Mouse (Mus musculus) MEL (cell line): ENCODE results near the gene D630003M21Rik.

ENCODE experiments used
- CTCF ChIP-seq, 3 experiments: IDR thresholded peaks in 2 of 3; conservative IDR thresholded peaks in 1 of 3; 2 replicates each; pipeline ENCODE4 v1.5.1; 2011 to 2012; ENCODE audit warnings: low read length in 3 of 3, low read depth in 2 of 3, mild to moderate bottlenecking in 2 of 3, improper control_type of control experiment in 1 of 3, inconsistent platforms in 1 of 3, mixed read lengths in 1 of 3, moderate library complexity in 1 of 3; ENCODE audit not compliant: control insufficient read depth in 1 of 3, insufficient read depth in 1 of 3, poor library complexity in 1 of 3, severe bottlenecking in 1 of 3
- TBP ChIP-seq: IDR thresholded peaks from 2 replicates; pipeline ENCODE4 v1.8.0; 2011; ENCODE audit warnings: low read depth, low read length, improper control_type of control experiment

- no peak for TF ChIP-seq CTCF (IDR thresholded peaks at IDR 0.05 in 2 of 3, conservative IDR thresholded peaks at IDR 0.05 in 1 of 3; ENCODE audit: control insufficient read depth in 1 of 3, insufficient read depth in 1 of 3, low read depth in 2 of 3, low read length in 3 of 3, poor library complexity in 1 of 3, severe bottlenecking in 1 of 3)
- TF ChIP-seq TBP, result no peak
These were observed 19.2 kb downstream of the D630003M21Rik start for GRCm38 (mm10) chr2:158209776-158210175.
